7 mouse cellular contexts compared by ENCODE assay signal in genomic region chr3:104442357-104442756, GRCm38 (mm10).
DNase-seq lines count a peak whose midpoint lies in the region; ATAC-seq and TF ChIP-seq lines count a peak whose summit lies in the region.

No protein-coding gene starts in this region.

- peak overlapping the region; percentile 61 for H3K4me2 ChIP-seq in heart, embryonic 14.5 days (ENCODE audit: low read length)
- H3K4me2 ChIP-seq in liver, embryonic 12.5 days: peak overlapping the region; percentile 54
- peak overlapping the region; percentile 50 for H3K4me2 ChIP-seq in stomach, postnatal 0 days (replicated peaks; ENCODE audit: low read depth)

- no peaks in the 10 kb centered on the region for H3K36me3 ChIP-seq in heart, embryonic 14.5 days (ENCODE audit: control insufficient read depth, insufficient read depth, low read length)
- no peaks in the 10 kb centered on the region for H3K36me3 ChIP-seq in liver, embryonic 12.5 days
- H3K36me3 ChIP-seq in stomach, postnatal 0 days (ENCODE audit: control insufficient read depth, insufficient read depth, low read length): no peaks in the 10 kb centered on the region

- ATAC-seq in heart, embryonic 14.5 days (ENCODE audit: insufficient number of reproducible peaks, insufficient read depth, low FRiP score, low read depth): no peak
- ATAC-seq in liver, embryonic 12.5 days: no peak
- no peak for ATAC-seq in stomach, postnatal 0 days (ENCODE audit: low FRiP score, low TSS enrichment)

- H3K4me1 ChIP-seq in heart, embryonic 14.5 days (ENCODE audit: control insufficient read depth in 2 of 2, insufficient read depth in 2 of 2, low read length in 2 of 2): peaks cover 18 to 24% of the 10 kb centered on the region in 2 experiments
- H3K4me1 ChIP-seq in liver, embryonic 12.5 days: peaks cover 25% of the 10 kb centered on the region
- H3K4me1 ChIP-seq in stomach, postnatal 0 days (replicated peaks; ENCODE audit: control insufficient read depth, insufficient read depth): 0 out of 2 replicates have a peak, but pooled peaks cover 3% of the 10 kb centered on the region

- H3K4me3 ChIP-seq in heart, embryonic 14.5 days (ENCODE audit: control insufficient read depth in 1 of 2, insufficient read depth in 1 of 2, low read depth in 1 of 2, low read length in 2 of 2): no peak overlapping the region; a peak in 1 of 4 replicates
- H3K4me3 ChIP-seq in liver, embryonic 12.5 days: no peak overlapping the region
- 0 out of 2 replicates have a peak overlapping the region, but pooled peaks have one; percentile 19 for H3K4me3 ChIP-seq in stomach, postnatal 0 days (ENCODE audit: low read depth, low read length)

- TF ChIP-seq EP300 in stomach, postnatal 0 days (optimal IDR thresholded peaks at IDR 0.05): no peak

- H3K27ac ChIP-seq in heart, embryonic 14.5 days (replicated peaks in 1 of 2; ENCODE audit: control insufficient read depth in 1 of 2, insufficient read depth in 1 of 2, low read depth in 2 of 2, low read length in 2 of 2): peak overlapping the region in 1 of 2 experiments; percentile 83; a peak in 1 of 4 replicates
- H3K27ac ChIP-seq in liver, embryonic 12.5 days: no peak overlapping the region
- no peak overlapping the region for H3K27ac ChIP-seq in stomach, postnatal 0 days (replicated peaks)

- WGBS in heart, embryonic 14.5 days: 18% methylated on average over 5 of the region's 5 CpGs
- WGBS in liver, embryonic 12.5 days (ENCODE audit: insufficient replicate concordance): 30% methylated on average over 5 of the region's 5 CpGs
- WGBS in stomach, postnatal 0 days: 12% methylated on average over 5 of the region's 5 CpGs

- TF ChIP-seq CTCF in stomach, postnatal 0 days (IDR thresholded peaks at IDR 0.05; ENCODE audit: low read depth): no peak

- H3K9ac ChIP-seq in heart, embryonic 14.5 days (ENCODE audit: low read length): peak overlapping the region; percentile 58
- H3K9ac ChIP-seq in liver, embryonic 12.5 days: no peak overlapping the region
- peak overlapping the region; percentile 32; the same call in 1 of the 2 replicates for H3K9ac ChIP-seq in stomach, postnatal 0 days (ENCODE audit: low read length)

- no peaks in the 10 kb centered on the region for H3K9me3 ChIP-seq in heart, embryonic 14.5 days (ENCODE audit: control insufficient read depth, low read length)
- no peaks in the 10 kb centered on the region for H3K9me3 ChIP-seq in liver, embryonic 12.5 days (replicated peaks)
- H3K9me3 ChIP-seq in stomach, postnatal 0 days (ENCODE audit: control insufficient read depth, low read length): no peaks in the 10 kb centered on the region

- DNase-seq in right cerebral cortex, postnatal 14 days: peak; percentile 30
- DNase-seq in right cerebral cortex, postnatal 36 days (ENCODE audit: low spot score in 2 of 2): no peak
- no peak for DNase-seq in stomach, postnatal 0 days (ENCODE audit: low spot score)
- no peak for DNase-seq in urinary bladder, adult 2 months (ENCODE audit: low spot score)
- no peak for DNase-seq in adrenal gland, postnatal 14 days

- no peaks in the 10 kb centered on the region for H3K27me3 ChIP-seq in heart, embryonic 14.5 days (ENCODE audit: control insufficient read depth, insufficient read depth, low read length)
- no peaks in the 10 kb centered on the region for H3K27me3 ChIP-seq in liver, embryonic 12.5 days (replicated peaks)
- no peaks in the 10 kb centered on the region for H3K27me3 ChIP-seq in stomach, postnatal 0 days (ENCODE audit: control insufficient read depth, insufficient read depth, low read length)
